Mouse (Mus musculus) layer of hippocampus, adult 6 months (tissue): ENCODE results near the gene Fam89a. TPM values are rescaled to one million over a fixed set of nuclear protein-coding genes. Genes with fewer than 3 reads are reported as not detected.

Experiments
- long read RNA-seq, 2 experiments: library from polyadenylated mRNA; unstranded; transcript quantifications; one replicate each; pipeline ENCODE4 v2.0.0; 2019 to 2020
- polyA plus RNA-seq: library from polyadenylated mRNA; unstranded; fragments of <200 nt; fragmentation: Nextera tagmentation; gene quantifications from 2 replicates; pipeline ENCODE4 v1.2.3, GENCODE M21; 2021

Fam89a gene
- 0.41 and 0.88 TPM in 2 replicates for polyA plus RNA-seq
- long read RNA-seq, experiment 1, partial matches to known transcripts = 0 of 1 reads
- long read RNA-seq, experiment 1, other reads (novel, unspliced or antisense) = 0 of 1 reads
- long read RNA-seq, experiment 2, transcript Fam89a-201 (2 exons, 1,338 nt) = major isoform, 5 of 5 reads
- long read RNA-seq, experiment 2, partial matches to known transcripts = 0 of 5 reads
- long read RNA-seq, experiment 2, other reads (novel, unspliced or antisense) = 0 of 5 reads

DNA sequence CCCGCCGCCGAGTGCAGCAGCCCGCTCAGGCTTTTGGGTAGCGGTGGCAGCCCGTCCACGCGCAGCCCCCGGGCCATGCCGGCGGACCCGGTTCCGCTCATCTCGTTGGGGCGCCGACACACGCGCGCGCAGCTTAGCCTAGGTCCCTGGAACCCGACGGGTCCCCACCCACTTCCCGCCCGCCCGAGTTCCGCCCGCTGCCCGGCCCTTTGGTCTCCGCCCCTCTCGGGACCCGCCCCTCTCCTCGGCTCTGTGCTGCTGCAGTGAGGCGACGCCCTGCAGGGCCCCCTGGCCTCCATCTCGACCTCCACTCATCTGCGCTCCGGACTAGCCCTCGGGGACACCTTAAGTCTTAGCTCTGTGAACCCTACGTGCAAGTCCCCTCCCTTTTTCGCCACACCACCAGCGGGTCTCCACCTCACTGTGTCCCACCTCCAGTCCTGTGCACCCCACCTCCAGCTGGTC is at the start of gene Fam89a:
Fam89a (minus strand) TSS at position 124 of the 465 bp plus-strand sequence.

DNA sequence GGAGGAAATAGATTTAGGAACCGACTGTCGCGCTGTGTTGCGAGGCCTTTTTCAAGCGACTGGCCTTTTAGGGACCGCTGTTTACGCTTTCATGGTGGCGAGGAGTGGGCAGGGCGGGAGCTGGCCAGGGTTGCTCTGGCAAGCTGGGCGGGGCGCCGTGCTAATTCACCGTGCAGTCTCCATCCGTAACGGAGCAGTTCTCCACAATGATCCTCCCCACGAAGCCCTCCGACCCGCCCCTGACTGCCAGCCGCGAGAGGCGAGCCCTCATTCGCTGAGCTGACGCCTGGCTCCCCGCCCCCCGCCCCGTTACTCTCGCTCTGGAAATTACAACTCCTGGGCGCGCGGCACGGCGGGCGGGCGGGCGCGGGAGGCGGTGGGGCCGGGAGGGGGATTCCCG is 41.1 kb upstream of the Fam89a start, which contains the start of gene Trim67:
Trim67 (plus strand) TSS at position 385 of the 400 bp plus-strand sequence.

DNA sequence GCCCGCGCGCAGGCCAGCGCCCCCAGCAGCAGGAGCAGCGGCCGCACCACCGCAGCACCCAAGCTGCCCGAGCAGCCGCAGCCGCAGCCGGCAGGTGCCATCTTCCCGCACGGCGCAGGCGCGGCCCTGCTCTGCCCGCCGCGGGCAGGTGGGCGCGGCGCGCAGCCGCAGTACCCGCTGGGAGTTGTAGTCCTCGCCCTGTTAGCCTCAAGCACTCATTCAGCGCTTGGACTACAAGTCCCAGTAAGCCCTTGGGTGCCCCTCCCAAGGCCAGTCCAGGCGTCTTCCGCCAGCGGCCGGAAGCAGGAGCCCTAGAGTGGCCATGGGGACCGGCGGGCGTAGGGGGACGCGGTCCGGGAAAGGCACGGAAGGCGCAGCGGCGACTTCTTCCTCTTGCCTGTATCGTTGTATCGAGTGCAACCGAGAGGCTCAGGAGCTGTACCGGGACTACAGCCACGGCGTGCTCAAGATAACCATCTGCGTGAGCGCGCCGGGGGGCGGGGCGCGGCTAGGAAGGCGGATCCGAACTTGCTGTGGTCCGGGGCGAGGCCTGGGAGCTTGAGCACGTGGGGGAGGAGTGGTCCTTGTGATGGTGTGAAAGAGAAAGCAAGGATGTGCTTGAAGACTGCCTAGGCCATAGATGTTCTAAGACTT is 29.6 kb downstream of the Fam89a start, which contains the start of the genes Ttc13 and Arv1:
Ttc13 (minus strand) TSS at position 122 of the 654 bp plus-strand sequence.
Arv1 (plus strand) TSS at position 278 of the 654 bp plus-strand sequence.

Other genes starting within 250 kb of the Fam89a start
- gene Cog2, start 231.1 kb downstream of the Fam89a start, polyA plus RNA-seq = 20.8 and 24.3 TPM in 2 replicates
- 18.2 and 31.7 TPM in 2 replicates for gene Agt, start 182.1 kb downstream of the Fam89a start, polyA plus RNA-seq
- gene Capn9, start 175.7 kb downstream of the Fam89a start, polyA plus RNA-seq = 0.26 and 0.63 TPM in 2 replicates
- gene 2310022B05Rik, start 88.5 kb downstream of the Fam89a start, polyA plus RNA-seq = 19.7 and 28.2 TPM in 2 replicates
- 13.4 and 15.0 TPM in 2 replicates for gene Ttc13, start 29.8 kb downstream of the Fam89a start, polyA plus RNA-seq
- gene Arv1, start 29.7 kb downstream of the Fam89a start, polyA plus RNA-seq = 8.5 and 10.5 TPM in 2 replicates
- 0.70 and 0.92 TPM in 2 replicates for gene Trim67, start 41.3 kb upstream of the Fam89a start, polyA plus RNA-seq
- gene Gnpat, start 111.2 kb upstream of the Fam89a start, polyA plus RNA-seq = 43.6 and 48.2 TPM in 2 replicates
- gene 2810004N23Rik, start 111.3 kb upstream of the Fam89a start, polyA plus RNA-seq = 15.6 and 18.1 TPM in 2 replicates
- gene Exoc8, start 145.9 kb upstream of the Fam89a start, polyA plus RNA-seq = 2.6 and 2.7 TPM in 2 replicates
- gene Sprtn, start 146.1 kb upstream of the Fam89a start, polyA plus RNA-seq = 2.4 and 3.3 TPM in 2 replicates
- 7.5 and 7.8 TPM in 2 replicates for gene Egln1, start 197.5 kb upstream of the Fam89a start, polyA plus RNA-seq